Mouse (Mus musculus): Measurements from ENCODE around the gene Hoxb9.
A peak's percentile ranks its signal among the peaks of the same experiment; 100 is the strongest.

The Hoxb9 gene

DNA sequence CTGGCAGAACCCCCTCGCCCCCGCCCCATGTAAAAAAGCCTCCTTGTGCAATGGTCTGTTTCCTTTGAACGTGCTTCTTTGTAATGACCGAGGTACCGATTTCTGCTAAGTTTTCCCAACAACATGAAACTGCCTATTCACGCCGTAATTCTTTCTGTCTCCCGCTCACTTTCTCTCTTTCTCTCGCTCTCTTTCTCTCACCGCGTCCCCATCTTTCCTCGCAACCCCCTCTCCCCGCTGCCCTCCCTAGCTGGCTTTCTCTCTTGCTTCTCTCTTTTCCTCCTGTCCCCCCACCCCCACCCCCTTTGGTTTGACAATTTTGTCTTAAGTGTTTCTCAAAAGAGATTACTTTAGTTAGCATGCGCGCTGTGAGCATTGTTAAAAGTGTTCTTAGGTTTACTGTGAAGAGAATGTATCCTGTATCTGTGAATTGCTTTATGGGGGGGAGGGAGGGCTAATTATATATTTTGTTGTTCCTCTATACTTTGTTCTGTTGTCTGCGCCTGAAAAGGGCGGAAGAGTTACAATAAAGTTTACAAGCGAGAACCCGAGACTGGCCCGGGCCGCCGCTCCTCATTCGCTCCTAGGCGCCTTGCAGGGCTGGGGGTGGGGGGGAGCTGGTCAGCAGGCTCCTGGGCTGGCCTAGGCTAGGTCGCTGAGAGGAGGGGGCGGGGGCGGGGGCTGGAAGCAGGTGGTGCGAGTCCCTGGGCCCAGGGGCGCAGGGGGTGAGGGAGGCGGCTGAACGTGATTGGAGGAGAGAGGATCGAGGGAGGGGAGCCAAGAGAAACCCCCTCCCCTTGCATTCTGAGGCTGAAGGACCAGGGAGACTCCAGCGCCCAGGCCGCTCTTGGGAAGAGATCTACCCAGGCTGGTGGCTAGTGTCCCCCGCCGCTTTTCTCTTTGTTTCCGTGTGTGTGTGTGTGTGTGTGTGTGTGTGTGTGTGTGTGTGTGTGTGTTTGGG, 13.8 kb downstream of the Hoxb9 start:
- DNase-seq (ENCODE audit: low read depth) = no peak

DNA sequence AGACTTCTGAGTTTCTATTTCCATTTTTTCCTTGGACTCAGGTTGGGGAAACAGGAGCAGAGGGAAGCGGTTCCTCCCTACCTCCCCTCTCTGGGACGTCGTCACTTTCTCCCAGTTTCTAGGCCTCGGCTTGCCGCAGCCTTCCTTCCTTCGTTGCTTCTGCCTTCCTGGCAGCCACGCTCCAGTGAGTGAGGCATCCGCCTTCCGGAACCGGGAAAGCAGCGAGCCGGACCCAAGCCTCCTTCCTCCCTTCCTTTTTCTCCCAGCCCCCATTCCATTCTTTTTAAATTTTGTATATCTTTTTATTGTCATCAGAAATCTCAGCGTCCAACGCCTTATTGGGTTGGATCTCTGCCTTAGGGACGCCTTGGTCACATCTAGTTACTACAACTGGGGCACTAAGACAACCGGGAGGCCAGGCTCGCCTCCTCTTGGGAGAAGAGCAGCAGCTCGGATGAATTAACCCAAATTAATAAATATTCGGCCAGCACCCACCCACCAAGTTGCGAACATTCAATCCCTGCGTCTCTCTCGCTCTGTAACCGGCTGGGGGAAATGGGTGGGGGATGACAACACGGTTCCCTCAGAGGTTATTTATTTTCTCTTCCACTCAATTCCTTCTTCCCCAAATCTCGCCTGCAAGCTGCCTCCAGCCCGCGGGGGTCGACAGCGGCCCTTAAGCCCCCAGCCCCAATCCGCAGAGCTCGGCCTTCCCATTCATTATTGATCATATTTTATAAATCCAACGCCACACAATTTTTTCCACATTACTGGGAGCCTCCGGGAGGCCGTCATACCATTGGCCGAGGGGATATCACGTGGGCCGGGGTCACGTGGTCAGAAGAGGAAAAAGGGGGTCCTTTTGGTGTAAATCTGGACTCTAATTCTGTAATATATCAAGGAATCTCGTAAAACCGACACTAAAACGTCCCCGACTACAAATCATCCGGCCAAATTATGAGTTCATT, 14.8 kb downstream of the Hoxb9 start, which contains the start of gene Hoxb7:
TSS of gene Hoxb7 (plus strand) at position 853 of the 968 bp plus-strand sequence.
- no peak for DNase-seq (ENCODE audit: low read depth)

DNA sequence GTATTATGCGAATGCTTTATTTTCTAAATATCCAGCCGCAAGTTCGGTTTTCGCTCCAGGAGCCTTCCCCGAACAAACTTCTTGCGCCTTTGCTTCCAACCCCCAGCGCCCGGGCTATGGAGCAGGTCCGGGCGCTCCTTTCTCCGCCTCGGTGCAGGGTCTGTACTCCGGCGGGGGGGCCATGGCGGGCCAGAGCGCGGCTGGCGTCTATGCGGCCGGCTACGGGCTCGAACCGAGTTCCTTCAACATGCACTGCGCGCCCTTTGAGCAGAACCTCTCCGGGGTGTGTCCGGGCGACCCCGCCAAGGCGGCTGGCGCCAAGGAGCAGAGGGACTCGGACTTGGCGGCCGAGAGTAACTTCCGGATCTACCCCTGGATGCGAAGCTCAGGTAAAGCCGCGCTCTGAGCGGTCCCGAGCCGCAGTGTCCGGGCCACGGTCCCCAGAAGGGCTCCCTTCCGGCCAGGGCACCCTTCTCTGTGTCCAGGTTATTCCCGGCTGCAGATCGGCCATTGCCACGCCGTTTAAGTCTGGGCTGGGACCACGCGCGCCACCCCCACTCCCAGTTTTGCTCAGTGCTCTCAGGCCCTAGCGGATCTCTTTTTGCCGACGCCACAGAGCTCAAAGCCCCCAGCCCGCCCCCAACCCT, 15.6 kb downstream of the Hoxb9 start:
- DNase-seq (ENCODE audit: low read depth) = no peak

DNA sequence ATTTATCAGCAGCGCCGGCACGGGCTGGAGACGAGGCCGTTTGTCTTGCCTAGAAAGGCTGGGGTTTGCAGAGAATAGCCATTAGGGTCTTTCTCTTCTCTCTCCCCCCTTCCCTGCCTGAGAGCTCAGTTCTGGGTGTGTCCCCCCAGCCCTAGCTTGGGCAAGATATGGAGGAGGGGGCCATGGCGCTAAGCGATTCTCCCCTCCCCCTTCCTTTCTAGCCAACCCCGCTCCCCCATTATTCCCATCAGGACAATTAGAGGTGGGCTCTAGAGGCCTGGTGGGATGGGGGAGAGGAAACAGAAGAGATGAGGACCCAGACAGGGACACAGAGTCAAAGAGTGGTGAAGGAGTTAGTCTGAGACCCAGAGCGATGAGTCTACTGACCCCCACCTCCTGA, 16.2 kb downstream of the Hoxb9 start:
- no peak for DNase-seq (ENCODE audit: low read depth)

DNA sequence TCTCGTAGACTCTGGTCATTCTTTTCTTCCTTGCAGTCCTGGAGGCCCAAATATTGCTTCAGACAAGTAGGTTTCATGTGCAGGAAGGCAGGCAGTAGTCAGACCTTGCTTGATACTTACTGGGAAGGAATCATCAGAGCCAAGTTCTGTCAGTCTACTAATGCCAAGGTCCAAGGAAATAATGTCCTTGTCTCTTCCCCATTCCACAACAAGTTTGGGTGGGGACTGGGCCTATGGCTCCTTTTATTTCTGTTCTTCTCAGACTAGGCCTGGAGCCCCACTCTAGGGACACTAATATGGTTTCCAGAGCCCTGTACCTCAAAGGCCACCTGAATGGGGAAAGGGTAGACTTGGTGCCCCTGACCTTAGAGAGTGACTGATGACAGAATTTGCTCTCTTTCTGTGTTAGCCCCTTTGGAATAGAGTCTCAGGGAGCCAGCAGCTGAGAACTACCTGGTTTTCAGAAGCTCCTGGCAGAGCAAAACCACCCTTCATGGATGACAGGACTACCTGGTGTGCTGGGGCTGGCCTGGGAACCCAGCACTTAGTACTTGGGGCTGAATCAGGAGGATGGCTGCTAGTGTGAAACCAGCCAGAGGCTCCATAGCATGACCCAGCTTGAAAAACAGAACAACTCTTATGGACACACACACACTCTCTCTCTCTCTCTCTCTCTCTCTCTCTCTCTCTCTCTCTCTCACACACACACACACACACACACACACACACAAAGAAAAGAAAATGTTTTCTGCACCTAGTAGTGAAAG, 17.4 kb downstream of the Hoxb9 start:
- DNase-seq (ENCODE audit: low read depth) = no peak

GRCm38 (mm10) chr11:96289293-96289692, 18.0 kb downstream of the Hoxb9 start:
- DNase-seq (ENCODE audit: low read depth) = no peak

GRCm38 (mm10) chr11:96289837-96290236, 18.6 kb downstream of the Hoxb9 start:
- no peak for DNase-seq (ENCODE audit: low read depth)

GRCm38 (mm10) chr11:96290705-96291355, 19.6 kb downstream of the Hoxb9 start:
- DNase-seq (ENCODE audit: low read depth) = no peak

DNA sequence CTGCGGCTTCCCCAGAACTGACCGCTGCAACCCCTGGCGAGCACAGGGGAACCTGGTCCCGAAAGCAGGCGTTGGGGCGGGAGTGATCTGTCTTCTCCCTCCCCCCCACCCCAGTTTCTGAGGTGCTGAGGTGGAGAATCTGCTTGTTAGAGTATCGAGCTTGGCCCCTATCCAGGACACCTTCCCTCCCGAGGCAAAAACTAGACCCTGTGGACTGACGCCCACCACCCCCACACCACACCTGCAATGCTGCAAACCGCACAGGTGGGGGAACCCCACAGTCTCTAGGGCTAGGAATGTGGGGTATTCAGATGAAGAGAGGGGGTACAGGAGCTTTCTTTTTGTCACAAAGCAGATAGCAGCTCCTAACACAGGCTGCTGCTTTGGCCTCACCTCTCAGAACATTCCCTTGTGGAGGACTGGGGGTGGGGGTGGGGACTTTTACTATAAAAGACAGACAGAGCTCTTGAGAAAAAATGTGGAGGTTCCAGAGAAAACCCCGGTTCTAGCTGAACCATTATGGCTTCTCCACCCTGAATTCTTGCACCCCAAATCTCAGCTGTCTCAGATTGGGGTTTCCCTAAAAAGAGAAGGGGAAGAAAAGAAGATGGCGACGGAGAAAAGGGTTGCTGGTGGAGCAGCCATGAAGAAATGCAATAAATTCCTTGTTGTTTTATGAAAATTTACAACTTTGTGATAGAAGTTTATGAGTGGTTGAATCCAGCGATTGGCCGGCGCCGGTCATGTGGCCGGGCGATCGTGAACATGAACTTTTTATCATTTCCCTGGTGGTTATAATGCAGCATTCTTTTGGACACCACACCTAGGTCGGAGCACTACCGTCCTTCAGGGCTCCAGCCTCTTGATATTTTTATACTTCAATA, 20.7 kb downstream of the Hoxb9 start, which contains the start of gene Hoxb6:
TSS of gene Hoxb6 (plus strand) at position 796 of the 884 bp plus-strand sequence.
- DNase-seq (ENCODE audit: low read depth) = no peak

DNA sequence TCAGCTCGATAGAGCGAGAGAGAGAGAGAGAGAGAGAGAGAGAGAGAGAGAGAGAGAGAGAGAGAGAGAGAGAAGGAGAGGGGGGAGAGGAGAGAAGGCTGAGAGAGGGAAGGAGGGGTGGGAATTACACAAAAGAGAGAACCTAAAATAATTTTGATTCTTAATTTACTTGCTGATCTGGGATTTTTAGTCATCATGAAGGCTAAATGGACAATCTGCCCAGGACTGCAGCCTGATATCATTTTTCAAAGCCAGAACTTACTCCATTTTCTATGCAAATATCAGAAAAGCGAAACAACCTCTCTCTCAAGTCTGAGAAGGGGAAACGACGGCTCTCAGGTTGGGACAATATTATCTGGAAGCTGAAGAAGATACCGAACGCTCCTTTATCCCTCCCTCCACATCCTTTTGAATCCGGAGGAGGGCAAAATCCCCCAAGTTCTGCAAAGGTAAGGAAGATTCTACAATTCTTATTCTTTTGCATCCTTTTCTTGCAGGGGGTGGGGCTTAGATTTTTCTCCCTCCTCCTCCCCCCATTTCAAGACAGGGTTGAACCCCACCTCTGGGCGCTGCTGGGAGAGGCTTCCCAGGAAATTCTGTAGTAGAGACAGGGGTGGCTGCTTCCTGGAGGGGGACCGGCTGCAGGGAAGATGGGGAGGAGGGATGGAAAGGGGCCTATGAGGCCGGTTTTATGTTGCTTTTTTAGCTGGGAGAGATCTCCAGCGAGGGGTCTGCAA, 21.5 kb downstream of the Hoxb9 start:
- no peak for DNase-seq (ENCODE audit: low read depth)

- no peak for DNase-seq (ENCODE audit: low read depth)
Observed at GRCm38 (mm10) chr11:96293302-96293921, 22.2 kb downstream of the Hoxb9 start.

GRCm38 (mm10) chr11:96294245-96295091, 23.2 kb downstream of the Hoxb9 start:
- peak; percentile 69 for DNase-seq (ENCODE audit: low read depth)

DNA sequence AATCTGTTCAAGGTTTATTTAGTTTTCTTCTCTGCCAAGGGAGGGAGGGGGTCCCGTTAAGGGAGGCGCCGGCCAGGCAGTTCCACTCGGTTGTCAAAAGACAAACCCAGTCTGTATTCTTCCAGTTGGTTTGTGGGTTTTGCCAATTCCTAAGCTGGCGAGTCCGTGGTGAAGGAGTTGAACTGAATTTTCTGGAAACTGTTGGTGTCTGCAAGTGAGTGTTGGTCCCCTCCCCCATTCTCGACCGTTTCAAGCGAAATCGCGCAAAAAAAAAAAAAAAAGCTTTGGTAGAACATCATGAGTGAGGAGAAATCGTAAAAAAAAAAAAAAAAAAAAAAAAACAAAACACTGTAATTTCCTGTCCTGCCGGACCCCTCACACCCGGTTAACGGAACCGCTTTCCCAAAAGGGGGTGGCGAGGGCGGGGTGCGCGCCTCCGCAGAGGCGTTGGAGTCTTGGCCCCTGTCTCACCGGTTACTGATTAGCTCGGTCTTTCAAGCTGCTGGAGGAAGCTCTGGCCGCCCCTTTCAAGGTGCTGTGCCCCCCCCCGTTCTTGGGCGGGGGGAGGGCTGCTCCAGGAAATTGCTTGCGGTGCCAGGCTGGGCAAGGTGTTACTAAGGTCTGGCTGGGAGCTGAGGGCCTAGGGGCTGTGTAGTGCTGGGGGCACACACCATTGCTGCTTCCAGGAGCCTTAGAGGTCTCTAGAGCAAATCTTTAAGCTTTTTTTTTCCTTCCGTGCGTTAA, 24.0 kb downstream of the Hoxb9 start:
- no peak for DNase-seq (ENCODE audit: low read depth)

DNA sequence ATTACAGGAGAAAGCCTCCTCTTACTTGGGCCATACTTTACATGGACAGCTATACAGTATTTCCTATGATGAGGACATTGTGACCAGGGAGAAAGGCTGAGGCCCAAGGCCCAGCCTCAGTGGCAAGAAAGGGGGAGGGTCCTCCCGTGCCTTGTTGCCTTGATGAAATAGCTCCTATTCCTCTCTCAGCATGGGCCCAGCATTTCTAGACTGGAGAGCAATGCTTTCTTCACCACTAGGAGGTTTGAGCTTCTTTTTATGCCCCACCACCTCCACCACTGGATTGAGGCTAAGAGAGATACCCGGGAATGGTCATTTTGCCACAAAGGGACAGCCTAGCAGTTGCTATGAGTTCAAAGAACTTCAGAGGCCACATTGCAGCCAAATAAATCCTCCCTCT, 25.7 kb downstream of the Hoxb9 start:
- no peak for DNase-seq (ENCODE audit: low read depth)

DNA sequence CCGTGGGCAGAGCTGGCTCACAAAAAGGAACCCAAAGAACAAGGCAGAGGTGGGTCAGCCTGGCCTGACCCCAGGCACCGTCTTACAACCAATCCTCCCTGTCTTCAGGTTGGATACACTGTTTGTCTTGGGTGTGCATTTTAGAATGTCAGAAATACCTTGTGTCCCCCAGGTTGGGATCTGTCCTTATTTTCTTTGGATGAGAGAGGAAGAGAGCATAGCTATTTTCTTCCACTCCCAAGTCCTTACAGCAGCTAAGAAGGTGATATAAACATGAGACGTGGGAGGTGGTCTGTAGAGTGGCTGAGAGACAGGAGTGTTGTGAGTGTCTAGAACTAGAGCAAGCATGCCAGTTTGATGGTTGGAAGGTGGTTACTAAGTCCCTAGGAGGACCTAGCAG, 26.2 kb downstream of the Hoxb9 start:
- no peak for DNase-seq (ENCODE audit: low read depth)

DNA sequence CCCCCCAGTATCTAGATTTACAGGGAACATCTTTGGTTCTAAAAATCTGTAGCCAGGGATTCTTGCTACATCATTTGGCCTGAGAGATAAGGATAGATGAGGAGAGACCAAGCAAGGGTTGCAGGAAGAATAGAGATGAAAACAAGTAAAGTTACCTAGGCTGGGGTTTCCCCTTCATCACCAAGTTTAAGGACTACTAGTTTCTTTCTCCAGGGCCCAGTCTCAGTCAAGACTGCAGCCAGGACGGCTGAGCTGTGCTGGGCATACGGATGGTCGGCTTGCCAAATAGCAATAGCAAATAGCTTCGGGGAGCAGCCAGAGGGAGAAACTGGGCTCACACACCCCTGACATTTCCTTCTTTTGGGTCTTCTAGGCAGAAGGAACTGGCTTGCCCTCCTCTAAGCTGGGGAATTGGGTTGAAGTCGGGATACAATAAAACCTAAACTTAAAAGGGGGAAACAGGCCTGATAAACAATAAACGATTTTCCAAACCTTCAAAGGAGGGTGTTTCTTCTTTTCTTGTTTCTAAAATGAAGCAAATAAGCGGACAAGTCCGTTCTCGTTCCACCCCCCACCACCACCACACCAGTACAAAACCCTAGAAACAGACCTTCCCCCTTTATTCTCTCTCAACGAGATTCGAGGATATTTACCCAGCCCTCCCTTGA, 26.8 kb downstream of the Hoxb9 start:
- DNase-seq (ENCODE audit: low read depth) = no peak
